Mouse (Mus musculus) liver, adult 2 months (tissue): ENCODE measurements around the gene Plpp1.

ENCODE experiments used
- CTCF ChIP-seq: fragments of 200-500 bp; IDR thresholded peaks from 2 replicates; pipeline ENCODE4 v1.5.1; 2011; ENCODE audit warnings: low read depth, low read length, control low read depth
- POLR2A ChIP-seq: fragments of 200-500 bp; IDR thresholded peaks from 2 replicates; pipeline ENCODE4 v1.6.1; 2011; ENCODE audit warnings: low read length, control low read depth; ENCODE audit not compliant: insufficient read depth; ENCODE audit errors: extremely low read depth

- TF ChIP-seq POLR2A (no peak), CTCF (no peak)
These were observed 86.6 kb downstream of the Plpp1 start for GRCm38 (mm10) chr13:112887234-112887633.
